In the genomic region with DNA sequence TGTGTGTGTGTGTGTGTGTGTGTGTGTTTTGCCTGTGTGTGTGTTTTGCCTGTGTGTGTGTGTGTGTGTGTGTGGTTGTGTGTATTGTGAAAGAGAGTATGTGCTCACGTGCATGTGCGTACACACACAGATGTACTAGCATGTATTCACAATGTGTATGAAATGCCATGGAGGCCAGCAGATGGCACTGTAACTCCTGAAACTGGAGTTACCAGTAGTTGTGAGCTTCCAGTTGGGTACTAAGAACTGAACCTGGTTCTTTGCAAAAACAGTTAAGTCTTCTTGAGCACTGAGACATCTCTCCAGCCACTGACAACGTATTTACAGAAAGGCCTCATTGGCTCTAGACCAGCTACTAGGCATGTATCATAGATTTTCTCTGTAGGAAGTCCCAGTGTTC, we compare ENCODE assay signal across 11 mouse cellular contexts.
"Had no signal": no experiment of that assay in that cellular context is flagged by ENCODE, and none has a peak within 500 bp of the region (broad histone marks: within the 10 kb centered on the region; RNA-seq: fewer than 3 reads in every experiment).

No protein-coding gene starts in this region.

- H3K36me3 ChIP-seq: limb, embryonic 12.5 days; neural tube, embryonic 15.5 days had no signal

- H3K9me3 ChIP-seq: limb, embryonic 12.5 days; neural tube, embryonic 15.5 days had no signal

- H3K4me2 ChIP-seq: limb, embryonic 12.5 days; neural tube, embryonic 15.5 days had no signal

- H3K27ac ChIP-seq: kidney, postnatal 0 days; limb, embryonic 12.5 days; neural tube, embryonic 15.5 days; stomach, postnatal 0 days had no signal

- H3K4me1 ChIP-seq: limb, embryonic 12.5 days; neural tube, embryonic 15.5 days had no signal

- H3K9ac ChIP-seq: limb, embryonic 12.5 days; neural tube, embryonic 15.5 days had no signal

- DNase-seq: kidney, adult 9 months; layer of hippocampus, adult 9-11 months; layer of hippocampus, postnatal 36 days; midbrain, embryonic 14.5 days; right cerebral cortex, adult 18-20 months; thymus, postnatal 25 days had no signal

- H3K4me3 ChIP-seq: limb, embryonic 12.5 days; myocyte; neural tube, embryonic 15.5 days had no signal

- H3K27me3 ChIP-seq: limb, embryonic 12.5 days; neural tube, embryonic 15.5 days had no signal
